Mouse (Mus musculus) thymus, adult 2 months (tissue): ENCODE measurements around the gene Fars2.

Experiments used
- CTCF ChIP-seq: fragments of 200-500 bp; IDR thresholded peaks from 2 replicates; pipeline ENCODE4 v1.5.1; 2012; ENCODE audit warnings: mild to moderate bottlenecking, control low read depth, low read length, moderate library complexity, borderline replicate concordance; ENCODE audit not compliant: control insufficient read depth, poor library complexity, insufficient read depth; ENCODE audit errors: extremely low read depth
- POLR2A ChIP-seq: fragments of 200-500 bp; IDR thresholded peaks from 2 replicates; pipeline ENCODE4 v1.6.1; 2012; ENCODE audit warnings: mild to moderate bottlenecking, low read length, control low read depth, moderate library complexity; ENCODE audit not compliant: control insufficient read depth, poor library complexity, insufficient read depth; ENCODE audit errors: extremely low read depth

GRCm38 (mm10) chr13:36273497-36273896 lies 156.3 kb downstream of the Fars2 start:
- TF ChIP-seq CTCF (no peak), POLR2A (no peak)
